Mouse (Mus musculus): ENCODE data around the gene Krt12. TPM values are rescaled to one million over a fixed set of nuclear protein-coding genes. Genes with fewer than 3 reads are reported as not detected.

Krt12 gene
- polyA plus RNA-seq, 1 experiment from 2014 or later, result not detected

- Histone ChIP-seq H3K4me3 (ENCODE audit: low read depth, low read length) (no peak overlapping the region), H3K9me3 (replicated peaks; ENCODE audit: control insufficient read depth, low read length) (no peaks in the 10 kb centered on the region), H3K9ac (replicated peaks; ENCODE audit: low read length) (no peak overlapping the region), H3K4me2 (ENCODE audit: low read depth, low read length) (no peak overlapping the region), H3K27ac (replicated peaks; ENCODE audit: low read depth, low read length) (no peak overlapping the region), H3K36me3 (replicated peaks; ENCODE audit: control insufficient read depth, insufficient read depth, low read depth, low read length) (no peaks in the 10 kb centered on the region), H3K4me1 (ENCODE audit: control insufficient read depth, insufficient read depth, low read length) (no peaks in the 10 kb centered on the region), H3K27me3 (ENCODE audit: control insufficient read depth, insufficient read depth, low read length) (no peaks in the 10 kb centered on the region)
- DNase-seq (ENCODE audit: low spot score), result no peak
- WGBS, result 53% methylated on average over 10 of the region's 10 CpGs
- ATAC-seq (replicated peaks; ENCODE audit: insufficient number of reproducible peaks, low FRiP score, low TSS enrichment, low read depth), result no peak
Measured at GRCm38 (mm10) chr11:99420586-99420985, 1.5 kb downstream of the Krt12 start.

- Histone ChIP-seq H3K9ac (replicated peaks; ENCODE audit: low read length) (no peak overlapping the region), H3K9me3 (replicated peaks; ENCODE audit: control insufficient read depth, low read length) (no peaks in the 10 kb centered on the region), H3K4me2 (ENCODE audit: low read depth, low read length) (no peak overlapping the region), H3K27me3 (ENCODE audit: control insufficient read depth, insufficient read depth, low read length) (no peaks in the 10 kb centered on the region), H3K4me3 (ENCODE audit: low read depth, low read length) (no peak overlapping the region), H3K36me3 (replicated peaks; ENCODE audit: control insufficient read depth, insufficient read depth, low read depth, low read length) (no peaks in the 10 kb centered on the region), H3K4me1 (ENCODE audit: control insufficient read depth, insufficient read depth, low read length) (no peaks in the 10 kb centered on the region), H3K27ac (replicated peaks; ENCODE audit: low read depth, low read length) (no peak overlapping the region)
- no peak for DNase-seq (ENCODE audit: low spot score)
- 67% methylated on average over 16 of the region's 16 CpGs for whole genome bisulfite sequencing
- no peak for ATAC-seq (replicated peaks; ENCODE audit: insufficient number of reproducible peaks, low FRiP score, low TSS enrichment, low read depth)
Measured at GRCm38 (mm10) chr11:99417819-99418218, 4.2 kb downstream of the Krt12 start.

DNA sequence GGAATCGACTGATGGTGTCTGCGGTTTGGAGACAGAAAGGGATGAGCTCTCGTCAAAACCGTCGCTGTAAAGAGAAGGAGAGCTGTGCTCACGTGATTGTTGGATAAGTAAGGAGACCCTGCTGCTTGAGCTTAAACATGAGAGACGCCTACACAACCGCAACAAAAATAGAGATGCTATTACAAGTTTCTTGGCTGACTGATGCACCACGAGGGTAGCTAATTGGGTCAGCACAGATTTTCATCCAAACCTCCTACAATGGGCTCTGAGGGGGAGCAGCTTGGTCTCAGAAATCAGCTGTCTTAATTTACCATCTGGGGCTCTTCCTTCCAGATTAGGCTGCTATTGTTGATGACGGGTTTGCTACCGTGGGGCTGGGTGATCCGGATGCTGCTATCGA lies 5.2 kb downstream of the Krt12 start:
- Histone ChIP-seq H3K4me3 (ENCODE audit: low read depth, low read length) (no peak overlapping the region), H3K9me3 (replicated peaks; ENCODE audit: control insufficient read depth, low read length) (no peaks in the 10 kb centered on the region), H3K4me2 (ENCODE audit: low read depth, low read length) (no peak overlapping the region), H3K36me3 (replicated peaks; ENCODE audit: control insufficient read depth, insufficient read depth, low read depth, low read length) (no peaks in the 10 kb centered on the region), H3K27ac (replicated peaks; ENCODE audit: low read depth, low read length) (no peak overlapping the region), H3K27me3 (ENCODE audit: control insufficient read depth, insufficient read depth, low read length) (no peaks in the 10 kb centered on the region), H3K4me1 (ENCODE audit: control insufficient read depth, insufficient read depth, low read length) (no peaks in the 10 kb centered on the region), H3K9ac (replicated peaks; ENCODE audit: low read length) (no peak overlapping the region)
- no peak for ATAC-seq (replicated peaks; ENCODE audit: insufficient number of reproducible peaks, low FRiP score, low TSS enrichment, low read depth)
- WGBS, result 87% methylated on average over 13 of the region's 13 CpGs
- no peak for DNase-seq (ENCODE audit: low spot score)

GRCm38 (mm10) chr11:99414463-99415147 lies 7.5 kb downstream of the Krt12 start:
- Histone ChIP-seq H3K9ac (replicated peaks; ENCODE audit: low read length) (no peak overlapping the region), H3K36me3 (replicated peaks; ENCODE audit: control insufficient read depth, insufficient read depth, low read depth, low read length) (no peaks in the 10 kb centered on the region), H3K4me1 (ENCODE audit: control insufficient read depth, insufficient read depth, low read length) (no peaks in the 10 kb centered on the region), H3K27me3 (ENCODE audit: control insufficient read depth, insufficient read depth, low read length) (no peaks in the 10 kb centered on the region), H3K27ac (replicated peaks; ENCODE audit: low read depth, low read length) (no peak overlapping the region), H3K4me2 (ENCODE audit: low read depth, low read length) (no peak overlapping the region), H3K4me3 (ENCODE audit: low read depth, low read length) (no peak overlapping the region), H3K9me3 (replicated peaks; ENCODE audit: control insufficient read depth, low read length) (no peaks in the 10 kb centered on the region)
- no peak for ATAC-seq (replicated peaks; ENCODE audit: insufficient number of reproducible peaks, low FRiP score, low TSS enrichment, low read depth)
- 90% methylated on average over 13 of the region's 13 CpGs for WGBS
- DNase-seq (ENCODE audit: low spot score), result no peak

DNA sequence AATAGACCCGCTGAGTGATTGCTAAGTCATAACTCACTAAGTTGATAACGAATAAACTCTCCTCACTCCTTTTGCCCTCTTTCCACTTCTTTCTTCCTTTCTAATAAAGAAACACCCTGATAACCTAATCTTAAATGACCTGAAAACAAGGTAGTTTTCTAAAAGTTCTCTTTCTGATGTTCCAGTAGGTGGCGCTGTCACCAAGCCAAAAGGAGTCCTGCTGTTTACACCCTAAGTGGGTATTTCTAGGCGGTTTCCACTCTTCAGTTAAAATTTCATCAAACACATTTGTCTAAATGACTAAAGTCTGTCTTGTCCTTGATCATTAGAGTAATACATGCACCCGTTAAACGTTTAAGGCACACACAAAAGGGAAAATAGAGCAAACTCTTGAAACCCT lies 8.8 kb downstream of the Krt12 start:
- Histone ChIP-seq H3K4me3 (ENCODE audit: low read depth, low read length) (no peak overlapping the region), H3K9me3 (replicated peaks; ENCODE audit: control insufficient read depth, low read length) (no peaks in the 10 kb centered on the region), H3K9ac (replicated peaks; ENCODE audit: low read length) (no peak overlapping the region), H3K27me3 (ENCODE audit: control insufficient read depth, insufficient read depth, low read length) (no peaks in the 10 kb centered on the region), H3K36me3 (replicated peaks; ENCODE audit: control insufficient read depth, insufficient read depth, low read depth, low read length) (no peaks in the 10 kb centered on the region), H3K27ac (replicated peaks; ENCODE audit: low read depth, low read length) (no peak overlapping the region), H3K4me1 (ENCODE audit: control insufficient read depth, insufficient read depth, low read length) (no peaks in the 10 kb centered on the region), H3K4me2 (ENCODE audit: low read depth, low read length) (no peak overlapping the region)
- no peak for ATAC-seq (replicated peaks; ENCODE audit: insufficient number of reproducible peaks, low FRiP score, low TSS enrichment, low read depth)
- peak; percentile 69 for DNase-seq (ENCODE audit: low spot score)
- WGBS, result 18% methylated on average over 6 of the region's 6 CpGs

GRCm38 (mm10) chr11:99406186-99406585 lies 15.9 kb downstream of the Krt12 start:
- no peak for DNase-seq (ENCODE audit: low spot score)
- Histone ChIP-seq H3K27me3 (ENCODE audit: control insufficient read depth, insufficient read depth, low read length) (no peaks in the 10 kb centered on the region), H3K4me2 (ENCODE audit: low read depth, low read length) (no peak overlapping the region), H3K9me3 (replicated peaks; ENCODE audit: control insufficient read depth, low read length) (no peaks in the 10 kb centered on the region), H3K9ac (replicated peaks; ENCODE audit: low read length) (no peak overlapping the region), H3K36me3 (replicated peaks; ENCODE audit: control insufficient read depth, insufficient read depth, low read depth, low read length) (no peaks in the 10 kb centered on the region), H3K27ac (replicated peaks; ENCODE audit: low read depth, low read length) (no peak overlapping the region), H3K4me3 (ENCODE audit: low read depth, low read length) (no peak overlapping the region), H3K4me1 (ENCODE audit: control insufficient read depth, insufficient read depth, low read length) (no peaks in the 10 kb centered on the region)
- no peak for ATAC-seq (replicated peaks; ENCODE audit: insufficient number of reproducible peaks, low FRiP score, low TSS enrichment, low read depth)
- WGBS, result 76% methylated on average over 10 of the region's 10 CpGs

- H3K9me3 ChIP-seq (replicated peaks; ENCODE audit: control insufficient read depth, low read length), result no peaks in the 10 kb centered on the region
- DNase-seq (ENCODE audit: low spot score), result no peak
- H3K27ac ChIP-seq (replicated peaks; ENCODE audit: low read depth, low read length), result no peak overlapping the region
- H3K36me3 ChIP-seq (replicated peaks; ENCODE audit: control insufficient read depth, insufficient read depth, low read depth, low read length), result no peaks in the 10 kb centered on the region
- no peaks in the 10 kb centered on the region for H3K4me1 ChIP-seq (ENCODE audit: control insufficient read depth, insufficient read depth, low read length)
- no peak for ATAC-seq (replicated peaks; ENCODE audit: insufficient number of reproducible peaks, low FRiP score, low TSS enrichment, low read depth)
- no peak overlapping the region for H3K4me2 ChIP-seq (ENCODE audit: low read depth, low read length)
- no peak overlapping the region for H3K9ac ChIP-seq (replicated peaks; ENCODE audit: low read length)
- H3K4me3 ChIP-seq (ENCODE audit: low read depth, low read length), result no peak overlapping the region
- H3K27me3 ChIP-seq (ENCODE audit: control insufficient read depth, insufficient read depth, low read length), result no peaks in the 10 kb centered on the region
- WGBS, result 85% methylated on average over 13 of the region's 13 CpGs
Measured at GRCm38 (mm10) chr11:99399956-99400549, 22.0 kb downstream of the Krt12 start.

DNA sequence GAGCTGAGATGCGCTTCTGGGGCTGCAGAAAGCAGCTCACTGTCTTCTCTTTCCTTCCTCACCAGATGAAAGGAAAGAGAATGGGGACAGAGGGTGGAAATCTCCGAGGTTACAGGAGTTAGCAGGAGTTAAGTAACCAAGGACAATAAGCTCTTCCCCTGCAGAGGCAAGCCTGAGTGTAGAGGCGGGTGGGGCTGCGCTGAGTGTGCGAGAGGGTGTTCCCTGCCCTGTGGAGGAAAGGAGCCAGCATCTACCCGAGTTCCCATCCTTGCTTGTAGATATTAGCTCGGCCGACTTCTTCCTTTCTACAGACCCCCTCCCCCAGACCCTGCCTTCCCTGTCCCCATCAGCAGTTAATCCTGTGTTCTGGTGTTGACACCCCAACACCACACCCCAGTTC lies 23.2 kb downstream of the Krt12 start:
- Histone ChIP-seq H3K36me3 (replicated peaks; ENCODE audit: control insufficient read depth, insufficient read depth, low read depth, low read length) (no peaks in the 10 kb centered on the region), H3K4me2 (ENCODE audit: low read depth, low read length) (no peak overlapping the region), H3K9ac (replicated peaks; ENCODE audit: low read length) (no peak overlapping the region), H3K9me3 (replicated peaks; ENCODE audit: control insufficient read depth, low read length) (no peaks in the 10 kb centered on the region), H3K4me3 (ENCODE audit: low read depth, low read length) (no peak overlapping the region), H3K27ac (replicated peaks; ENCODE audit: low read depth, low read length) (no peak overlapping the region), H3K27me3 (ENCODE audit: control insufficient read depth, insufficient read depth, low read length) (no peaks in the 10 kb centered on the region), H3K4me1 (ENCODE audit: control insufficient read depth, insufficient read depth, low read length) (no peaks in the 10 kb centered on the region)
- WGBS, result 43% methylated on average over 7 of the region's 8 CpGs
- no peak for ATAC-seq (replicated peaks; ENCODE audit: insufficient number of reproducible peaks, low FRiP score, low TSS enrichment, low read depth)
- no peak for DNase-seq (ENCODE audit: low spot score)
